ENCODE assay signal across 9 mouse cellular contexts in genomic region chr19:47168793-47169412, GRCm38 (mm10). TPM values are rescaled to one million over a fixed set of nuclear protein-coding genes. Genes with fewer than 3 reads are reported as not detected.
A peak's percentile ranks its signal among the peaks of the same experiment; 100 is the strongest.
DNase-seq lines count a peak whose midpoint lies in the region; ATAC-seq and TF ChIP-seq lines count a peak whose summit lies in the region.
"Had no signal": no experiment of that assay in that cellular context is flagged by ENCODE, and none has a peak within 500 bp of the region (broad histone marks: within the 10 kb centered on the region; RNA-seq: fewer than 3 reads in every experiment).

No protein-coding gene starts in this region.

- no peak for TF ChIP-seq POLR2A in liver, adult 2 months (IDR thresholded peaks at IDR 0.05; ENCODE audit: extremely low read depth, insufficient read depth, low read length)

- peaks cover 7% of the 10 kb centered on the region for H3K4me1 ChIP-seq in heart, embryonic 13.5 days
- H3K4me1 ChIP-seq in kidney, embryonic 16.5 days (ENCODE audit: insufficient read depth, low read length) = peaks cover 13% of the 10 kb centered on the region
- no peaks in the 10 kb centered on the region; the same call in 1 of the 2 replicates for H3K4me1 ChIP-seq in liver, adult 2 months (ENCODE audit: control insufficient read depth, insufficient read depth, low read length)

- no peaks in the 10 kb centered on the region for H3K9me3 ChIP-seq in heart, embryonic 13.5 days
- no peaks in the 10 kb centered on the region for H3K9me3 ChIP-seq in kidney, embryonic 16.5 days (ENCODE audit: low read length)

- TF ChIP-seq CTCF in liver, adult 2 months (IDR thresholded peaks at IDR 0.05; ENCODE audit: low read depth, low read length) = peak; percentile 73

- ATAC-seq in CD4-positive, CD25-positive, alpha-beta regulatory T cell, adult 4 months = peak; percentile 85
- no peak for ATAC-seq in heart, embryonic 13.5 days (ENCODE audit: extremely low read depth, insufficient number of reproducible peaks, low FRiP score, low TSS enrichment)
- peak; percentile 74 for ATAC-seq in kidney, embryonic 16.5 days (ENCODE audit: low FRiP score, low TSS enrichment)

- H3K4me3 ChIP-seq in heart, embryonic 13.5 days = peak overlapping the region; percentile 35
- H3K4me3 ChIP-seq in kidney, embryonic 16.5 days (ENCODE audit: low read length) = peak overlapping the region; percentile 18; the same call in 1 of the 2 replicates
- no peak overlapping the region for H3K4me3 ChIP-seq in liver, adult 2 months (ENCODE audit: insufficient read depth, low read depth, low read length)
- H3K4me3 ChIP-seq: erythroblast, embryonic 14.5 days had no signal

- DNase-seq in c-Kit-negative CD71-positive TER-119-positive erythroid progenitor cells, embryonic 14.5 days (ENCODE audit: low read depth, low spot score) = peak; percentile 40
- DNase-seq in fibroblast of lung, adult 2 months (ENCODE audit: low read depth) = peak; percentile 54
- peak; percentile 58 for DNase-seq in liver, adult 2 months (ENCODE audit: extremely low read depth, low read depth, low spot score)
- peak; percentile 38 to 78 for DNase-seq in monocyte, adult 2 months (ENCODE audit: low read depth in 1 of 2, low spot score in 2 of 2)
- peak; percentile 75 to 91 for DNase-seq in spleen, postnatal 4 days (ENCODE audit: low spot score in 2 of 2)

- no peak overlapping the region for H3K27ac ChIP-seq in heart, embryonic 13.5 days (replicated peaks)
- peak overlapping the region; percentile 66 for H3K27ac ChIP-seq in kidney, embryonic 16.5 days (ENCODE audit: low read length)
- no peak overlapping the region for H3K27ac ChIP-seq in liver, adult 2 months (replicated peaks; ENCODE audit: insufficient read depth, low read depth, low read length)

- H3K36me3 ChIP-seq in heart, embryonic 13.5 days = no peaks in the 10 kb centered on the region
- H3K36me3 ChIP-seq in kidney, embryonic 16.5 days (ENCODE audit: insufficient read depth, low read length) = no peaks in the 10 kb centered on the region
- H3K36me3 ChIP-seq in liver, adult 2 months (ENCODE audit: control insufficient read depth, insufficient read depth, low read length) = no peaks in the 10 kb centered on the region

- peaks cover 16% of the 10 kb centered on the region; the same call in 1 of the 2 replicates for H3K27me3 ChIP-seq in heart, embryonic 13.5 days (replicated peaks)
- H3K27me3 ChIP-seq in kidney, embryonic 16.5 days (ENCODE audit: insufficient read depth, low read length) = no peaks in the 10 kb centered on the region
- no peaks in the 10 kb centered on the region for H3K27me3 ChIP-seq in liver, adult 2 months (ENCODE audit: control insufficient read depth, insufficient read depth, low read length)

- H3K79me2 ChIP-seq in liver, adult 2 months (ENCODE audit: control insufficient read depth, insufficient read depth, low read length) = no peaks in the 10 kb centered on the region

- H3K9ac ChIP-seq in heart, embryonic 13.5 days = peak overlapping the region; percentile 67
- H3K9ac ChIP-seq in kidney, embryonic 16.5 days (replicated peaks; ENCODE audit: low read length) = 0 out of 2 replicates have a peak overlapping the region, but pooled peaks have one; percentile 13
- no peak overlapping the region for H3K9ac ChIP-seq in liver, adult 2 months (ENCODE audit: low read depth, low read length)

- H3K4me2 ChIP-seq in heart, embryonic 13.5 days = peak overlapping the region; percentile 69
- H3K4me2 ChIP-seq in kidney, embryonic 16.5 days (replicated peaks; ENCODE audit: low read depth, low read length) = peak overlapping the region; percentile 45

- whole genome bisulfite sequencing in heart, embryonic 13.5 days = 18% methylated on average over 11 of the region's 11 CpGs
- WGBS in kidney, embryonic 16.5 days = 24% methylated on average over 11 of the region's 11 CpGs
- 28% methylated on average over 11 of the region's 11 CpGs for WGBS in liver, adult 2 months

RNA-seq across cellular contexts. Expression of gene Neurl1a, which starts 9.7 kb away (rescaled TPM):
- polyA plus RNA-seq in CD4-positive, CD25-positive, alpha-beta regulatory T cell, adult 4 months (2017; shearing (Covaris generic)) = under 1 TPM; 0.20 to 0.47 TPM
- 1.8 and 2.1 TPM in 2 replicates for polyA plus RNA-seq in heart, embryonic 13.5 days (2015; fragmentation: Nextera tagmentation; extraction: Ambion mirVana)
- polyA plus RNA-seq in kidney, embryonic 16.5 days (2015; fragmentation: Nextera tagmentation; extraction: Ambion mirVana) = 5.5 and 6.0 TPM in 2 replicates
- total RNA-seq in liver, adult 2 months (2014; rRNA removed) = 0.28 and 0.34 TPM in 2 replicates
- polyA plus RNA-seq in liver, adult 2 months (2012; rRNA removed) = 0.24 and 0.28 TPM in 2 replicates

RNA-seq across cellular contexts. Expression of gene Calhm3, which starts 11.3 kb away (rescaled TPM):
- polyA plus RNA-seq in CD4-positive, CD25-positive, alpha-beta regulatory T cell, adult 4 months (2017; shearing (Covaris generic)) = not detected
- not detected in 2 replicates for polyA plus RNA-seq in heart, embryonic 13.5 days (2015; fragmentation: Nextera tagmentation; extraction: Ambion mirVana)
- polyA plus RNA-seq in kidney, embryonic 16.5 days (2015; fragmentation: Nextera tagmentation; extraction: Ambion mirVana) = not detected in 2 replicates
- total RNA-seq in liver, adult 2 months (2014; rRNA removed) = not detected in 2 replicates
- polyA plus RNA-seq in liver, adult 2 months (2012; rRNA removed) = not detected in 2 replicates
- polyA plus RNA-seq: erythroblast, embryonic 14.5 days had no signal

RNA-seq across cellular contexts. Expression of gene Calhm1, which starts 24.8 kb away (rescaled TPM):
- not detected for polyA plus RNA-seq in CD4-positive, CD25-positive, alpha-beta regulatory T cell, adult 4 months (2017; shearing (Covaris generic))
- polyA plus RNA-seq in heart, embryonic 13.5 days (2015; fragmentation: Nextera tagmentation; extraction: Ambion mirVana) = not detected in 2 replicates
- polyA plus RNA-seq in kidney, embryonic 16.5 days (2015; fragmentation: Nextera tagmentation; extraction: Ambion mirVana) = not detected in 2 replicates
- not detected in 2 replicates for total RNA-seq in liver, adult 2 months (2014; rRNA removed)
- polyA plus RNA-seq in liver, adult 2 months (2012; rRNA removed) = not detected in 2 replicates
- polyA plus RNA-seq: erythroblast, embryonic 14.5 days had no signal

RNA-seq across cellular contexts. Expression of gene Calhm2, which starts 30.8 kb away (rescaled TPM):
- polyA plus RNA-seq in CD4-positive, CD25-positive, alpha-beta regulatory T cell, adult 4 months (2017; shearing (Covaris generic)) = 10 to 100 TPM; 13.0 to 27.1 TPM
- 5.2 and 6.0 TPM in 2 replicates for polyA plus RNA-seq in heart, embryonic 13.5 days (2015; fragmentation: Nextera tagmentation; extraction: Ambion mirVana)
- polyA plus RNA-seq in kidney, embryonic 16.5 days (2015; fragmentation: Nextera tagmentation; extraction: Ambion mirVana) = 8.5 and 8.7 TPM in 2 replicates
- 1.5 and 2.6 TPM in 2 replicates for total RNA-seq in liver, adult 2 months (2014; rRNA removed)
- 1.3 and 2.0 TPM in 2 replicates for polyA plus RNA-seq in liver, adult 2 months (2012; rRNA removed)
- polyA plus RNA-seq: erythroblast, embryonic 14.5 days had no signal
